Mouse (Mus musculus) right cerebral cortex, adult 18-20 months (tissue): ENCODE data around the gene Klhdc10.
"Not testable (repeated sequence)": the region's sequence is repeated elsewhere in the genome, so short reads cannot be mapped to it uniquely, and the experiment has no call there.

ENCODE experiments used
- DNase-seq: peaks from one replicate; pipeline ENCODE4 v3.0.0; 2022; ENCODE audit warnings: mixed read lengths

Klhdc10 gene

GRCm38 (mm10) chr6:30401308-30402015 is at the start of gene Klhdc10:
Gene Klhdc10 (plus strand): TSS chr6:30401868.
- peak; percentile 99 for DNase-seq

GRCm38 (mm10) chr6:30352762-30353161 is 48.9 kb upstream of the Klhdc10 start:
- no peak for DNase-seq

- DNase-seq = no peak
Observed at GRCm38 (mm10) chr6:30353661-30354060, 48.0 kb upstream of the Klhdc10 start.

GRCm38 (mm10) chr6:30354760-30355159 is 46.9 kb upstream of the Klhdc10 start:
- no peak for DNase-seq

- no peak for DNase-seq
Observed at GRCm38 (mm10) chr6:30355701-30356100, 46.0 kb upstream of the Klhdc10 start.

GRCm38 (mm10) chr6:30356161-30356560 is 45.5 kb upstream of the Klhdc10 start:
- no peak for DNase-seq

- no peak for DNase-seq
Observed at GRCm38 (mm10) chr6:30356680-30357079, 45.0 kb upstream of the Klhdc10 start.

GRCm38 (mm10) chr6:30357561-30358177 is 44.0 kb upstream of the Klhdc10 start:
- peak; percentile 64 for DNase-seq

- DNase-seq = no peak
Observed at GRCm38 (mm10) chr6:30359762-30360509, 41.7 kb upstream of the Klhdc10 start.

GRCm38 (mm10) chr6:30363808-30364207 is 37.9 kb upstream of the Klhdc10 start:
- DNase-seq = no peak

GRCm38 (mm10) chr6:30369291-30369690 is 32.4 kb upstream of the Klhdc10 start:
- DNase-seq = no peak

- DNase-seq = no peak
Observed at GRCm38 (mm10) chr6:30372627-30373369, 28.9 kb upstream of the Klhdc10 start.

GRCm38 (mm10) chr6:30374731-30375510 is 26.7 kb upstream of the Klhdc10 start:
- DNase-seq = no peak

- no peak for DNase-seq
Observed at GRCm38 (mm10) chr6:30375791-30376190, 25.9 kb upstream of the Klhdc10 start.

GRCm38 (mm10) chr6:30381116-30381515 is 20.6 kb upstream of the Klhdc10 start:
- DNase-seq = no peak

GRCm38 (mm10) chr6:30390271-30390670 is 11.4 kb upstream of the Klhdc10 start:
- DNase-seq = not testable (repeated sequence)

GRCm38 (mm10) chr6:30390714-30391697 is 10.7 kb upstream of the Klhdc10 start, which contains the start of gene Zc3hc1:
Gene Zc3hc1 (minus strand): TSS chr6:30391028.
- peak; percentile 80 for DNase-seq

- no peak for DNase-seq
Observed at GRCm38 (mm10) chr6:30391996-30392395, 9.7 kb upstream of the Klhdc10 start.

GRCm38 (mm10) chr6:30400146-30400545 is 1.5 kb upstream of the Klhdc10 start:
- no peak for DNase-seq

- no peak for DNase-seq
Observed at GRCm38 (mm10) chr6:30400716-30401115, 952 bp upstream of the Klhdc10 start.

- DNase-seq = no peak
Observed at GRCm38 (mm10) chr6:30402091-30402491, 423 bp downstream of the Klhdc10 start.
